Mouse (Mus musculus) embryonic fibroblast, embryonic 13.5 days (primary cell): ENCODE results near the gene Klra17. TPM values are rescaled to one million over a fixed set of nuclear protein-coding genes. Genes with fewer than 3 reads are reported as not detected.
"Not testable (repeated sequence)": the region's sequence is repeated elsewhere in the genome, so short reads cannot be mapped to it uniquely, and the experiment has no call there.

Experiments
- H3K27ac ChIP-seq: 2 replicates; pipeline ENCODE4 v1.5.1; 2012; ENCODE audit warnings: low read length, control low read depth, inconsistent platforms; ENCODE audit not compliant: insufficient read depth
- H3K4me1 ChIP-seq: 2 replicates; pipeline ENCODE4 v1.6.1; 2011; ENCODE audit warnings: low read length; ENCODE audit not compliant: control insufficient read depth, insufficient read depth
- H3K4me3 ChIP-seq: 2 replicates; pipeline ENCODE4 v1.5.1; 2011; ENCODE audit warnings: mild to moderate bottlenecking, control low read depth, low read length; ENCODE audit not compliant: insufficient read depth
- CTCF ChIP-seq: IDR thresholded peaks from 2 replicates; pipeline ENCODE4 v1.5.1; 2011; ENCODE audit warnings: mild to moderate bottlenecking, control low read depth, low read length, moderate library complexity, borderline replicate concordance; ENCODE audit not compliant: insufficient read depth
- POLR2A ChIP-seq: IDR thresholded peaks from 2 replicates; pipeline ENCODE4 v1.6.1; 2011; ENCODE audit warnings: low read depth, mild to moderate bottlenecking, control low read depth, low read length, moderate library complexity
- polyA plus RNA-seq: library from polyadenylated mRNA; stranded (reverse); fragments of >200 nt; gene quantifications from 2 replicates; pipeline ENCODE4 v1.2.4, GENCODE M21; 2011; ENCODE audit warnings: low read depth; ENCODE audit not compliant: missing spikeins, insufficient read length

Klra17 gene
- polyA plus RNA-seq: not detected in 2 replicates

DNA sequence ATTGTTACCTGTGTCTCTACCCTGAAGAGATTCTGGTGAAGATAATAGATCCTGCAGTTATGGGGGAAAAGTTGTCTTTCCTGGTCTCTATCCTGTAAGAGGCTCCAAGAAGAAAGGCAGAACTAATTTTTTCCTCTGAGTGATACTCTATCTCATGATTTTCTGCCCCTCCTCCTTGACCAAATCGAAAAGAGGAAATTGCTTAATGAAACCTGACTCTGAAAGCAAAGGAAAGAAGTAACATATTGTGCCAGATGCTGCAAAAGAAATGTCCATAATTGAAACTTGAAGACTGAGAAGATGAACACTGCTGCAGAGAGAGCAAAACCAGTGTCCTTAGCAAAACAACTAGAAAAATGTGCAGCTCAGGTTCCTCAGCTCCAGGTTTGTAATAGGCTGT, at the start of gene Klra17:
Gene Klra17, minus strand, starts transcription at position 124 of the 400 bp plus-strand sequence.
- no peak for TF ChIP-seq CTCF
- Histone ChIP-seq H3K4me1 (no peaks in the 10 kb centered on the region), H3K27ac (no peak within 1 kb of the TSS), H3K4me3 (no peak within 1 kb of the TSS)

DNA sequence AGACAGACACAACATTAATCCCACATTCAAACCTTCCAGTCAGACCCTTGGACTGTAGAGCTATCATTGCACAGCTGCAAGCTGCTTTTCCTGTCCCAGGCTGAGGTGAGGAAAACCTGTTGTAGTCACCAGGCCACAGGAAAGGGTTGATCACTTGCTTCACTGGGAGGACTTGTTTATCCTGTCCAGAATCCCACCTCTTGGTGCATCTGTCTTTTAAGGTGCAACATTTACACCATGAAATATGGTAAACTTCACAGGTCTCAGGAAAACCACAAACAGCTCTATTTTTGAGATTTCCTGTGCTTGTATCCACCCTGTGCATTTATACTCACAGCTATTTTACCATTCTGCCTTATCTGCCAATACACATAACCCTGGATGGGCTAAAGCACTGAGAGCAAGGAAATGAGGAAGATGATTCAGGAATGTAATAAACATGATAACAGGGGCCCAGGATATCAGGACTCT, 41.0 kb upstream of the Klra17 start, which contains the start of gene Klra5:
Gene Klra5, minus strand, starts transcription at position 175 of the 471 bp plus-strand sequence.
- not testable (repeated sequence) for H3K4me1 ChIP-seq, H3K4me3 ChIP-seq, H3K27ac ChIP-seq

DNA sequence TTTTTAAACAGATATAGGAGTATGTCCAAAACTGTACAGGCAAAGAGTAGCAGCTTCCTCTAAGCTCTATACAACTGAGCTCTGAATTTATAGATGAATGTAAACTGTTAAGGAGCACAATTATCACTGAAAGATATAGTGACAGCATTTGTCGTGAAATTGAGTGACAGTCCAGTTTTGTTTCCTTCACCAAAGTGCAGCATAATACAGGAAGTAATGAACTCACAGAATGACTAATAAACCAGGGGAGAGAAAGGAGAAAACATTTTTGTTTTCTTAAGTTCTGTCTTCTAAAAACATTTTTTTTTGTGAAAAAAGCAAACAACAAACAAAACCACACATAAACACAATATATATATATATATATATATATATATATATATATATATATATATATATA, 40.5 kb upstream of the Klra17 start:
- no peak overlapping the region for H3K4me3 ChIP-seq
- no peak overlapping the region for H3K27ac ChIP-seq
- H3K4me1 ChIP-seq: no peaks in the 10 kb centered on the region
- TF ChIP-seq CTCF (no peak), POLR2A (no peak)

DNA sequence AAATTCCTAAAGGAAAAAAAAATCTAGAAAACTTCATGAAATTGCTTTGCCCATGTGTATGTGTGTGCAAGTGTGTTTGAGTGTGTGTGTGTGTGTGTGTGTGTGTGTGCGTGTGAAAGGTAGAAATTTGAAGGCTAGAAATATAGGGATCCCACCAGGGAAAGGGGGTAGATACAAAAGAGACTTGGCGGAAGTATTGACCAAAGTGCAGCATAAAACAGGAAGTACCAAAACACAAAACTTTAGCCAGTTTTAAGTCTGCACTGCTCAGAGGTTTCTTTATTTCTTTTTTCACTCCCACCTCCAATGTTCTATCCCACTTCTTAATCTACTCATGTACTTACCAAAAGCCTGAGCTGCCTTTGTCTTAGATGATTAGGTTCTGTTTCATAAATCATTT, 6.1 kb upstream of the Klra17 start:
- TF ChIP-seq POLR2A (no peak), CTCF (no peak)
- H3K27ac ChIP-seq: no peak overlapping the region
- H3K4me1 ChIP-seq: no peaks in the 10 kb centered on the region
- H3K4me3 ChIP-seq: no peak overlapping the region

DNA sequence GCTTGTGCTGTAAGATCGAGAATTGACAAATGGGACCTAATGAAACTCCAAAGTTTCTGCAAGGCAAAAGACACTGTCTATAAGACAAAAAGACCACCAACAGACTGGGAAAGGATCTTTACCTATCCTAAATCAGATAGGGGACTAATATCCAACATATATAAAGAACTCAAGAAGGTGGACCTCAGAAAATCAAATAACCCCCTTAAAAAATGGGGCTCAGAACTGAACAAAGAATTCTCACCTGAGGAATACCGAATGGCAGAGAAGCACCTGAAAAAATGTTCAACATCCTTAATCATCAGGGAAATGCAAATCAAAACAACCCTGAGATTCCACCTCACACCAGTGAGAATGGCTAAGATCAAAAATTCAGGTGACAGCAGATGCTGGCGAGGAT, 14.1 kb downstream of the Klra17 start, which contains the start of gene Gm17631:
Gene Gm17631, plus strand, starts transcription at position 301 of the 400 bp plus-strand sequence.
- H3K4me3 ChIP-seq, H3K4me1 ChIP-seq, H3K27ac ChIP-seq: not testable (repeated sequence)

DNA sequence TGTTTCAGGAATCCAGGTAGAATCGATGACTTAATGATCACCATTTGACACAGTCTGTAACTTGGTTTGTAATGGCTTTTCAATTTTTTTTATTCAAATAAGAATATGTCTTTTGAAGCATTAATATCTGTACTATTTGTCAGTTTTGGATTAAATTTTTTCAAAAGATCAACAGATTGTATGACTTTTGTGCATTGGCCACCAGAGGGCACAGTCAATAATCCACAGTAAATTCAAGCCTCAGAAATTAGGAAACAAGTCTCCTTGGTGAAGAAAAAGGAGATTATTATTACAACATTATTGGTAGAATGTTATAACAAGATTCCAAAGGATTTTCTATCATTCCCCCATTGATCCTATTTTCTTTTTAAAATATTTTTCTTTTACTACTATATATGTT, 50.9 kb downstream of the Klra17 start:
- Histone ChIP-seq H3K4me3 (no peak overlapping the region), H3K27ac (no peak overlapping the region), H3K4me1 (no peaks in the 10 kb centered on the region)
- TF ChIP-seq POLR2A: no peak
- TF ChIP-seq CTCF: no peak

DNA sequence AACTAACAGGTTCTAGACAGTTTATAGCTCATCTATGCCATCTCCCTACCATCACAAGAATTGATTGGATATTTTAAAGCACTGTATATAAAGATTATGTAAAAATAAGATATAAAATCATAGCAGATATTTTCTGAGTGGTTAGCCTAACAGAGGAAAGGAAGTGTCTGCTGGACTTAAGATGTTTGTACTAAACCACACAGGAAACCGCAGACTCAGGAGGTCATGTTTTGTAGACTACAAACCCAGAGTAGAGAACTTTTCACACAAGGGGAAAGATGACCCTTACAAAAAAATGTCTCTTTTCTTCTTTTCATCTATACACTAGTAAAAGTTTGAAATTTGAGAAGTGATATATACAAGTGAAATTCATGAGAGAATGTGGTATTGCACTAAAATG, 52.5 kb downstream of the Klra17 start:
- H3K4me1 ChIP-seq: no peaks in the 10 kb centered on the region
- no peak for TF ChIP-seq CTCF
- TF ChIP-seq POLR2A: no peak

DNA sequence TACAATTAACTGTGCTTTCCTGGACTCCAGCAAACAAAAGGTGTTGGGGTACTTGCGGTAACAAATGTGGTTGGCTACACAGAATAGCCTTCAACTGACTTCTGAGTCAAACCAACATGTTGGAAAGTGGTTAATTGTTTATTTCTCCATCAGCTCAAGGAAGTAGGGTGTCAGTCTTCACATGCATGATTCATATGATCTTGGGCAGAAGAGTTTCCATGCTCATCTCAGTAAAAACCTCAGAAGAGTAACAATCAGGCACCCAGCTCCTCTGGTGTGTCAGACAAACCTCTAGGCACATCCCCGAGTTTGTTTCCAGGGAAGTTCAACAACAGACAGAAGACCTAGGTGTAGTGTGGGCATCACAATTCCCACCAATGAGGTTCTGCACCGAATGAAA, 58.7 kb downstream of the Klra17 start:
- H3K27ac ChIP-seq: no peak overlapping the region
- H3K4me3 ChIP-seq: no peak overlapping the region
- H3K4me1 ChIP-seq: no peaks in the 10 kb centered on the region
- no peak for TF ChIP-seq CTCF
- TF ChIP-seq POLR2A: no peak

More for the DNA sequence above, 52.5 kb downstream of the Klra17 start:
- Histone ChIP-seq H3K4me3 (no peak overlapping the region), H3K27ac (no peak overlapping the region)

DNA sequence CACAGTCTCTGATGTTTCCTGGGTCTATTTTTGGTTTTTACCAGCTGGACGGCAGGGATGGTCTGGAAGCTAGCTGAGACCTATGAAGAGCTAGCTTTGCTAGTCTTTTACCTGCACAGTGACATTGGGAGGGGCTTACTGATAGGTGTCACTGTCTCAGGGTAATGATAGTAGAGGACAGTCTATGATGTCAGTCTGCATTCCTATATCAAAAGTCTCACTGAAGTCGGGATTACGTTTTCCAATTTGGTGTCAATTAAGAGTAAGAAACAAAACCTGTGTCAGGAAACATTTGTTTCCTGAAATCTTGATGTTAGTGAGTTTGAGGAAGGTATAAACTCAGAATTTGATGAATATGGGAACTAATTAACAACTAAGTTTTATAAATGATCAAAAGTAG, 92.3 kb downstream of the Klra17 start, which contains the start of gene Gm156:
Gene Gm156, minus strand, starts transcription at position 101 of the 400 bp plus-strand sequence.
- not testable (repeated sequence) for H3K4me1 ChIP-seq, H3K4me3 ChIP-seq, H3K27ac ChIP-seq

Other genes with a start within 250 kb of the Klra17 start
- gene Klrc3, start 233.3 kb downstream of the Klra17 start, polyA plus RNA-seq: not detected in 2 replicates
- gene Klrc2, start 216.0 kb downstream of the Klra17 start, polyA plus RNA-seq: not detected in 2 replicates
- gene Klrc1, start 197.7 kb downstream of the Klra17 start, polyA plus RNA-seq: not detected in 2 replicates
- not detected in 2 replicates for gene Klri1, start 159.5 kb downstream of the Klra17 start, polyA plus RNA-seq
- not detected in 2 replicates for gene Klri2, start 136.2 kb downstream of the Klra17 start, polyA plus RNA-seq
- gene Gm156, start 92.4 kb downstream of the Klra17 start, polyA plus RNA-seq: not detected in 2 replicates
- gene Gm17631, start 14.0 kb downstream of the Klra17 start, polyA plus RNA-seq: not detected in 2 replicates
- not detected in 2 replicates for gene Klra5, start 41.0 kb upstream of the Klra17 start, polyA plus RNA-seq
- gene Klra6, start 150.3 kb upstream of the Klra17 start, polyA plus RNA-seq: not detected in 2 replicates
- 0.42 and 2.4 TPM in 2 replicates for gene Klra4, start 190.6 kb upstream of the Klra17 start, polyA plus RNA-seq